Mouse (Mus musculus) brain, embryonic 14.5 days (tissue): ENCODE data around the gene Gpbp1.

Source experiments
- CTCF ChIP-seq: fragments of 200-500 bp; IDR thresholded peaks from 2 replicates; pipeline ENCODE4 v1.5.1; 2012; ENCODE audit warnings: inconsistent platforms, mild to moderate bottlenecking, moderate library complexity, borderline replicate concordance; ENCODE audit not compliant: insufficient read depth, insufficient read length; ENCODE audit errors: extremely low read depth
- POLR2A ChIP-seq: fragments of 200-500 bp; IDR thresholded peaks from 2 replicates; pipeline ENCODE4 v1.6.1; 2012; ENCODE audit warnings: mild to moderate bottlenecking, inconsistent platforms, borderline replicate concordance; ENCODE audit not compliant: poor library complexity, insufficient read depth, insufficient read length, severe bottlenecking; ENCODE audit errors: extremely low read depth

DNA sequence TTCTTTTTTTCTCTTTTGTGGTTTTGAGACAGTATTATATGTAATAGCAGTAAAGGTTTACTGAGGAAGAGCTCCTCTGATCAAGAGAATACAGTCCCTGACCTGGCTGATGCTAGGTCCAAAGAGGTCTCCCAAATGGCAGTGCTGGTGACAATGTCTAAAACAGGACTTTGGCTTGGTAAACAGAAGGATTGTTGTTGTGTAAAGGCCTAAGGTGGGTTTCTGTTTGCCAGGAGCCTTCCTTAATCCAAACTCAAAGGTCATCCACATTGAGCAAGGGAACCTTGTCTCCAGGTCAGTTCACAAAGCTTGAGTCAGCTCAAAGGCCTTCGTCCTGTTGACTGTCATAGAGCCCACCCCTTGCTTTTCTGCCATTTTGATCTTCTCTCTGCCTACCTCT, 41.8 kb upstream of the Gpbp1 start:
- no peak for TF ChIP-seq CTCF
- no peak for TF ChIP-seq POLR2A
